Mouse (Mus musculus) heart, adult 18-20 months (tissue): ENCODE measurements around the gene Cdpf1. TPM values are rescaled to one million over a fixed set of nuclear protein-coding genes. Genes with fewer than 3 reads are reported as not detected.

Experiments
- DNase-seq, 2 experiments: peaks; one replicate each; pipeline ENCODE4 v3.0.0; 2021 to 2022; ENCODE audit warnings: mixed read lengths in 1 of 2
- long read RNA-seq, 2 experiments: library from polyadenylated mRNA; stranded (forward); transcript quantifications; one replicate each; pipeline ENCODE4 v2.0.0; 2021
- total RNA-seq, 2 experiments: library from RNA; stranded (reverse); gene quantifications; 2 replicates each; pipeline ENCODE4 v1.2.3; 2021

The Cdpf1 gene
- total RNA-seq = 10 to 100 TPM; 32.5 to 33.9 TPM
- long read RNA-seq, experiment 1, partial matches to known transcripts = 0 of 10 reads
- long read RNA-seq, experiment 1, other reads (novel, unspliced or antisense) = 1 of 10 reads
- long read RNA-seq, experiment 2, partial matches to known transcripts = 2 of 7 reads
- long read RNA-seq, experiment 2, other reads (novel, unspliced or antisense) = 3 of 7 reads

- DNase-seq = peak; percentile 99 to 100
Observed at GRCm38 (mm10) chr15:85811535-85812277, at the start of gene Cdpf1. Gene Cdpf1, minus strand, starts transcription at chr15:85811697.

GRCm38 (mm10) chr15:85859490-85860031 is 48.1 kb upstream of the Cdpf1 start, which contains the start of gene Gtse1:
Gene Gtse1, plus strand, starts transcription at chr15:85859745.
- peak; percentile 97 for DNase-seq

DNA sequence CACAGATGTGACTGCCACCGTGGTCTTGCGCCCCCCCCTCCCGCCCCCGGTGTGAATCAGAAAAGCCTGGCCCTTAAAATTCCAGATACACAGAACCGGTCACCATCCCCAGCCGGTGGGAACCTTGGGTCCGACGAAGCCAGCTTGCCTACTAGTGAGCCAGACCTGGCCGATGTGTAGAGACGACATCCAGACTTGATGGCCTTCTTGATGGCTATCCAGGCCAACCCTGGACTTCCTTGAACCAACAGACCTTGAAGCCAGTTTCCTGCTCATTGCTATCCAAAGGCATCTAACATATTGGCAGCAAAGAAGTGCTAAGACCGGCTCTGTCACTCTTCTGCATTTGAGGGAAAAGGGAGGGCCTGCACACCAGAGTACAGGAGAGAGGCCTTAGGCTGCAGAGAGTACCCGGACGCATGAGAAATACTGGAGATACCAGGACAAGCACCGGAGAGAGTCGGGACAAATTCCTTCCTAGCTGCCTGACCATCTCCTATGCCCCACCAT is 47.5 kb upstream of the Cdpf1 start:
- no peak for DNase-seq

DNA sequence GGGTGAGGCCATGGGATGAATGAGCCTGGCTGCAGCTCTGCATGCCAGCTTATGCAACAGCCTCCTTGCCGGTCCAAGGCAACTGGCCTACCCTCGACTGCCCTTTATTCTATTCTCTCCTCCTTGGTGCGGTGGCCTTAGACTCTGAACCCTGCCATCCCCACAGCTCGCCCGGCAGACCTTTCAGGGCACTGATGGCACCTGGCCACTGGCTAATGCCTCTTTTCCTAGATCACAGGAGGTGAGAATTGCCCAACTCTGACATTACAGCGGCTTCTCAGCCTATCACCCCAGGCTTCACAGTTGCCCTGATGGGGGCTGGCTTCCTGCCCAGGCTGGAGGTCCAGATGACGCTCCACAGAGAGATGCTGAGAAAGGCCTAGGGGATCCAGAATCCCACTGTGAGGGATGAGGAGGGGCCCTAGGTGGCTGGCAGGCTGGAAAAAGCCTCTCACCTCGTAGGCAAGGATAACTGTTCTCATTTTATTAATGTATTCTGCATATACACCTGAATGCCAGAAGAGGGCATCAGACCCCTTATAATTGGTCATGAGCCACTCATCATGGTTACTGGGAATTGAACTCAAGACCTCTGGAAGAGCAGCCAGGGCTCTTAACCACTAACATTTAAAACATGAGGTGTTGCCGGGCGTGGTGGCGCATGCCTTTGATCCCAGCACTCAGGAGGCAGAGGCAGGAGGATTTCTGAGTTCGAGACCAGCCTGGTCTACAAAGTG is 40.3 kb upstream of the Cdpf1 start:
- no peak for DNase-seq

DNA sequence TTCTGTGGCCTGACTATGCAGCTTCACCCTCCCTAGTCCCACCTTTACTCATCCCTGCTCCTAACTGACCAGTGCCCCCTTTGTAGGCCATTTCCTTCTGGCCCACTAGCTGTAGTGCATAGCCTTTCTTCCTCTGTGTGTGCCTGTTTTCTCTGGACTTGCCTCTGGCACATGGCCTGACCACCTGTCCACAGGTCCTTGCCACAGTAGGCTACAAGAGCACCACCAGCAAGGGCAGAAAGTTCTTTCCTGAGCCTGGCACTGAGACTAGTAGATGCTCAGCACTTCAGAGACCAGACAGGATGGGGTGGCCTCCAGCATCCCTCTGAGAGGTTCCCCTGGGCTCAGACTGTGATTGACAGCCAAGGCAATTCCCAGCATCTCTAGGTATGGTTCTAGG is 33.6 kb upstream of the Cdpf1 start:
- no peak for DNase-seq

DNA sequence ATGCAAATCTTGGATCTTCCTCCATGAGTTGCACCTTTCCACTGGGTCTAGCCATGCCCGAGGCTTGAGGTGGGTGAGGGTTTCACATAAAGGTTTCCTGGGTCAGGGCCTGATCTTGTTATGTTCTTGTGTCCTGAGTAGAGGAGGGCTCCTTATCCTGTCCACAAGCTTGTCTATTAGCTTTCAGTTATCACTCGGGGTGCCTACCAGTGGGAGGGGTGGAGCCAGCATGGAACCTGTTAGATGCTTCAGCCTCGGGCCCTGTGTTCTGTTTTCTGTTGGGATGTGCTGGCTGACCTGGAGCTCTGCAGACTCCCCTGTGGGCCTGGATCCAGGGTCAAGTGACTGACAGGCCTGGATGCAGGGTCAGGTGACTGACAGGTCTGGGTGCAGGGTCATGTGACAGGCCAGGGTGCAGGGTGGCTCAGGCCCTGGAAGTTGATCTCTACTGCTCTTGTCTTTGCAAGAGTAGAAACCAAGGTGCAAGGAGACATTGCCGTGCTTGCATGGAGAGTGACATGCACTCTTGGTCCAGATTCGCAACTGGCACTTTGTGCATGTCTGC is 30.4 kb upstream of the Cdpf1 start:
- DNase-seq = no peak

GRCm38 (mm10) chr15:85840983-85841382 is 29.5 kb upstream of the Cdpf1 start:
- peak in 1 of 2 experiments; percentile 37 for DNase-seq

- DNase-seq = no peak
Observed at GRCm38 (mm10) chr15:85836887-85837286, 25.4 kb upstream of the Cdpf1 start.

DNA sequence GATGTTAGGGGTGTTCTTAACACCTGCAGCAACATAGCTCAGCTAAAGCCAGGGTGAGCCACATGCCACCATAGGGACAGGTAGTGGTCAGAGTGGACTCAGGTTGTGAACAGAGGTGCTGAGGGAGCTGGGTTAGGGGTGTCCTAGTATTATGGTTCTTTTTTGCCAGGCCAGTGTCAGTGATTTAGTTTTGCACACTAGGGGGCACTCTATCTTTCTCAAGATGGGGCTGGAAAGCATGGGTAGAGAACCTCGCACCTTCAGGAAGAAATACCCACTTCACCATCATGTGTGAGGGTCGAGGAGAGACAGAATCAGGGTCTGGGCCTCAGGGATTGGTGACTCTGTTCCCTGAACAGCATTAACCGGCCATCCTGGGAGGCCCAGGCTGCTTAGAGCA is 23.8 kb upstream of the Cdpf1 start:
- peak in 1 of 2 experiments; percentile 28 for DNase-seq

DNA sequence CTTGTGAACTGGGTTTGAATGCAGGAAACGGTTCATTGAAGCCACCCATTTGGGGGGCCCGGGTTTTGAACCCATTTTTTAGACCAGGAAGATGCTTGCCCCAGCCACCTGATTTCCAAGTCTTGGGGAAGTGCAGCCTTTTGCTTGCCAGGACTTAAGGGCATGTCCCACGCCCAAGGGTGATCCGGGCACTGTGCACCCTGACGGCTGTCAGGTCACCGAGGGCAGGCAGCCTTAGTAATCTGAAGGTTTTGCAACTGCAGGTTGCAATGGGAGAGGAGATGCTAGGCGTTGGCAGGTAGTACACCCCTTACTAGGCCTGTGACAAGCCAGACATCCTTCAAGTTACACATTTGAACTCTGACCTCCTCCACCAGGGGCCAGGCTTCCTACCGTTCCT is 21.1 kb upstream of the Cdpf1 start:
- DNase-seq = no peak

DNA sequence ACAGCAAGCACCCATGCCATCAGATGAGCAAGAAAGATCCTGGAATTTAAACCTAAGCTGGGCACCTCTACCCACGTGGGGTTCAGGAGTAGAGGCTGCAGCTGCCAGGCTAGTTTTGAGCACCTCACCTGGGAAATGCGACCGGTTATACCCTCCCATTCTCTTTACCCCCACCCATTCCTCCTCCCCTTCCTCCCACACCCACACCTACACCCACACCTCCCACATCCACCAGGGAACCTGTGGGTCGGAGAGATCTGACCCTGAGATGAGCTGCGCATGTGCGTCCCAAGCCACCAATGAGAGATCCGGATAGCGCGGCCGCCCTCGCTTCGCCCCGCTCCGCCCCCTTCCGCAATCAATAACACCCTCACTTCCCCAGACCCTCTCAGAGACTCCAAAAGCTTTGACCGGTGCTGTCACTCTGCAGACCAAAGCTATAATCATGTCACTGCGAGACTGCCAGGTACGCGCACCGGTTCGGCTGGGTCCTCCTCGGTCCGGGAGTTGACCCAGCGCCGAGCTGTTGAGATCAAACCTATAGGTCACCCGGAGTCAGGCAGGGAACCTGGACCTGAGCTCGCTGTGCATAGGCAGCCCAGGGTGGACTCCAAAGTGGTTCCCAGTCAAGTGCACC is 20.6 kb upstream of the Cdpf1 start, which contains the start of gene Ttc38:
Gene Ttc38 (plus strand): TSS at position 353 of the 637 bp plus-strand sequence.
- DNase-seq = peak; percentile 91 to 92

- DNase-seq = no peak
Observed at GRCm38 (mm10) chr15:85829470-85829869, 18.0 kb upstream of the Cdpf1 start.

GRCm38 (mm10) chr15:85828071-85828470 is 16.6 kb upstream of the Cdpf1 start:
- no peak for DNase-seq

- no peak for DNase-seq
Observed at GRCm38 (mm10) chr15:85826676-85827075, 15.2 kb upstream of the Cdpf1 start.

DNA sequence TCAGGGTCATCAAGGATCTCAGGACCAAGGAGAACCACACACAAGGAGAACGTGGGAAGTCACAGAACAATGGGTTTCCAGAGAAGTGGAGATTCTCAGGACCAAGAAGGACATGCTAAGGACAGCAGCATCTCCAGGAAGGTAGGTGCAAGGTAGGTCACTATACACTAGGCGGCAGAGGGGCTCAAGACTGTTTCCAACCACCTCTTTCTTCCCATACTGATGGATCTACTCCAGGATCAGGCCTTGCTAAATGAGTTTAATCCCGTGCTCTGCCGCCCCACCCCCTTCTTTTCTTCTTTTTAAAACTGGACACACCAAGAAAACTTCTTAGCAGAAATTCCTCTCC is 10.5 kb upstream of the Cdpf1 start:
- no peak for DNase-seq

- peak; percentile 35 to 60 for DNase-seq
Observed at GRCm38 (mm10) chr15:85821203-85822010, 9.9 kb upstream of the Cdpf1 start, which contains the start of gene Pkdrej. Gene Pkdrej, minus strand, starts transcription at chr15:85821734.

- DNase-seq = no peak
Observed at GRCm38 (mm10) chr15:85813428-85813827, 1.9 kb upstream of the Cdpf1 start.

- peak; percentile 91 to 93 for DNase-seq
Observed at GRCm38 (mm10) chr15:85810806-85811521, 533 bp downstream of the Cdpf1 start.

GRCm38 (mm10) chr15:85810462-85810805 is 1.1 kb downstream of the Cdpf1 start:
- peak in 1 of 2 experiments; percentile 77 for DNase-seq

- DNase-seq = no peak
Observed at GRCm38 (mm10) chr15:85809091-85809490, 2.4 kb downstream of the Cdpf1 start.
